Comparison of ENCODE assay signal across 9 mouse cellular contexts in genomic region chr7:4082804-4083203, GRCm38 (mm10). TPM values are rescaled to one million over a fixed set of nuclear protein-coding genes. Genes with fewer than 3 reads are reported as not detected.
DNase-seq lines count a peak whose midpoint lies in the region; ATAC-seq lines count a peak whose summit lies in the region.
"Had no signal": no experiment of that assay in that cellular context is flagged by ENCODE, and none has a peak within 500 bp of the region (broad histone marks: within the 10 kb centered on the region; RNA-seq: fewer than 3 reads in every experiment).

No protein-coding gene starts in this region.

- H3K4me1 ChIP-seq in forebrain, embryonic 16.5 days (replicated peaks; ENCODE audit: control insufficient read depth, insufficient read depth, low read length) = no peaks in the 10 kb centered on the region
- H3K4me1 ChIP-seq: embryonic facial prominence, embryonic 15.5 days had no signal

- DNase-seq in 3134 (ENCODE audit: extremely low read depth, insufficient read length, low spot score) = peak; percentile 19
- DNase-seq in CD4-positive, CD25-positive, alpha-beta regulatory T cell, adult 2 months (ENCODE audit: low read depth, low spot score) = peak; percentile 76
- peak; percentile 12 to 19 for DNase-seq in heart, postnatal 14 days
- DNase-seq in ovary, postnatal 10 days (ENCODE audit: low spot score) = no peak
- no peak for DNase-seq in layer of hippocampus, adult 8-10 months (ENCODE audit: low spot score in 2 of 2)
- no peak for DNase-seq in cerebellum, adult 11-12 months

- no peaks in the 10 kb centered on the region for H3K36me3 ChIP-seq in macrophage (ENCODE audit: inconsistent target)
- no peaks in the 10 kb centered on the region for H3K36me3 ChIP-seq in forebrain, embryonic 16.5 days (ENCODE audit: control insufficient read depth, insufficient read depth)
- H3K36me3 ChIP-seq: embryonic facial prominence, embryonic 15.5 days had no signal

- peak overlapping the region; percentile 90 for H3K27ac ChIP-seq in macrophage
- H3K27ac ChIP-seq in forebrain, embryonic 16.5 days (ENCODE audit: low read length) = no peak overlapping the region
- H3K27ac ChIP-seq: embryonic facial prominence, embryonic 15.5 days had no signal

- no peaks in the 10 kb centered on the region for H3K9me3 ChIP-seq in forebrain, embryonic 16.5 days (ENCODE audit: control insufficient read depth, low read length)
- H3K9me3 ChIP-seq: embryonic facial prominence, embryonic 15.5 days had no signal

- ATAC-seq in forebrain, embryonic 16.5 days = no peak

- H3K4me3 ChIP-seq in macrophage (ENCODE audit: inconsistent target) = no peak overlapping the region
- no peak overlapping the region for H3K4me3 ChIP-seq in forebrain, embryonic 16.5 days (replicated peaks; ENCODE audit: low read length)
- H3K4me3 ChIP-seq: embryonic facial prominence, embryonic 15.5 days had no signal

- H3K4me2 ChIP-seq in forebrain, embryonic 16.5 days (ENCODE audit: low read length) = no peak overlapping the region
- H3K4me2 ChIP-seq: embryonic facial prominence, embryonic 15.5 days had no signal

- no peaks in the 10 kb centered on the region for H3K79me2 ChIP-seq in macrophage (ENCODE audit: inconsistent target)

- no peak overlapping the region for H3K9ac ChIP-seq in forebrain, embryonic 16.5 days (replicated peaks; ENCODE audit: low read depth, low read length)
- H3K9ac ChIP-seq: embryonic facial prominence, embryonic 15.5 days had no signal

- H3K27me3 ChIP-seq in forebrain, embryonic 16.5 days (replicated peaks; ENCODE audit: control insufficient read depth, insufficient read depth, low read length) = no peaks in the 10 kb centered on the region
- H3K27me3 ChIP-seq: embryonic facial prominence, embryonic 15.5 days had no signal

- intact Hi-C loops in heart, postnatal 14 days (cut with DNase I) = no loop called here

- WGBS in macrophage (ENCODE audit: missing documents) = 5% methylated on average over 2 of the region's 2 CpGs
- WGBS in forebrain, embryonic 16.5 days = 47% methylated on average over 2 of the region's 2 CpGs

RNA-seq across cellular contexts. Expression of gene Lair1, which starts 19.8 kb away (rescaled TPM):
- 1 to 10 TPM in 1 of 2 experiments, under 1 TPM in 1; 0.46 to 1.1 TPM for total RNA-seq in heart, postnatal 14 days (2021)
- 100 to 1,000 TPM in 22 of 26 experiments, 10 to 100 TPM in 2, 1 to 10 TPM in 2; 5.9 to 350 (median 185) TPM for total RNA-seq in macrophage (2018; cell fraction: chromatin; rRNA removed)
- total RNA-seq in macrophage (2018; cell fraction: cytosol; rRNA removed) = 100 to 1,000 TPM in 18 of 26 experiments, 10 to 100 TPM in 8; 78.5 to 181 (median 132) TPM
- total RNA-seq in macrophage (2018; cell fraction: nucleus; rRNA removed) = 100 to 1,000 TPM in 21 of 26 experiments, 10 to 100 TPM in 5; 31.0 to 247 (median 159) TPM
- 82.7 to 150 TPM (median 135 TPM) in 3 replicates for polyA plus RNA-seq in macrophage (2018)
- polyA plus RNA-seq in forebrain, embryonic 16.5 days (2015; fragmentation: Nextera tagmentation; extraction: Ambion mirVana) = 1.4 and 2.5 TPM in 2 replicates
- 10 to 100 TPM in 2 of 4 experiments, 1 to 10 TPM in 2; 6.6 to 31.0 (median 18.0) TPM for total RNA-seq in layer of hippocampus, adult 8-10 months (2022)

RNA-seq across cellular contexts. Expression of gene Ttyh1, which starts 36.4 kb away (rescaled TPM):
- total RNA-seq in heart, postnatal 14 days (2021) = 1 to 10 TPM; 1.9 to 2.0 TPM
- total RNA-seq in macrophage (2018; cell fraction: chromatin; rRNA removed) = 1 to 10 TPM in 2 of 26 experiments, under 1 TPM in 13, not detected in 11; 0.17 to 1.4 (median 0.41) TPM
- under 1 TPM in 10 of 26 experiments, not detected in 16; 0.04 to 0.24 (median 0.09) TPM for total RNA-seq in macrophage (2018; cell fraction: cytosol; rRNA removed)
- under 1 TPM in 11 of 26 experiments, not detected in 15; 0.20 to 0.66 (median 0.40) TPM for total RNA-seq in macrophage (2018; cell fraction: nucleus; rRNA removed)
- 0.06 to 0.16 TPM in 2 of 3 replicates, not detected in the other for polyA plus RNA-seq in macrophage (2018)
- 97.4 and 115 TPM in 2 replicates for polyA plus RNA-seq in forebrain, embryonic 16.5 days (2015; fragmentation: Nextera tagmentation; extraction: Ambion mirVana)
- 100 to 1,000 TPM; 459 to 552 (median 528) TPM for total RNA-seq in layer of hippocampus, adult 8-10 months (2022)

RNA-seq across cellular contexts. Expression of gene Leng8, which starts 54.0 kb away (rescaled TPM):
- total RNA-seq in heart, postnatal 14 days (2021) = 10 to 100 TPM; 47.6 to 64.6 TPM
- total RNA-seq in macrophage (2018; cell fraction: chromatin; rRNA removed) = 1,000 to 10,000 TPM in 1 of 26 experiments, 100 to 1,000 TPM in 25; 489 to 1,068 (median 725) TPM
- total RNA-seq in macrophage (2018; cell fraction: cytosol; rRNA removed) = 10 to 100 TPM; 11.3 to 49.6 (median 20.4) TPM
- 100 to 1,000 TPM; 243 to 540 (median 388) TPM for total RNA-seq in macrophage (2018; cell fraction: nucleus; rRNA removed)
- polyA plus RNA-seq in macrophage (2018) = 21.9 to 53.8 TPM (median 23.8 TPM) in 3 replicates
- 68.6 and 95.7 TPM in 2 replicates for polyA plus RNA-seq in forebrain, embryonic 16.5 days (2015; fragmentation: Nextera tagmentation; extraction: Ambion mirVana)
- total RNA-seq in layer of hippocampus, adult 8-10 months (2022) = 100 to 1,000 TPM; 173 to 209 (median 190) TPM

Comparison
In these comparisons a context has a peak if more than half of its experiments do, and no peak if none do; other contexts are left out.
1. DNase-seq: peak in 3134 (single experiment), CD4-positive, CD25-positive, alpha-beta regulatory T cell, adult 2 months (single experiment) and heart, postnatal 14 days (2 of 2); none in ovary, postnatal 10 days (single experiment), layer of hippocampus, adult 8-10 months (0 of 2) and cerebellum, adult 11-12 months (single experiment).
2. RNA of gene Ttyh1, which starts 36.4 kb away (total RNA-seq): 459 to 552 TPM in layer of hippocampus, adult 8-10 months; 1.9 to 2.0 TPM in heart, postnatal 14 days; every median in the first group is over 100 times any median in the second.